Mouse (Mus musculus) hindbrain, embryonic 11.5 days (tissue): Measurements from ENCODE around the gene Scg5. TPM values are rescaled to one million over a fixed set of nuclear protein-coding genes. Genes with fewer than 3 reads are reported as not detected.
A peak's percentile ranks its signal among the peaks of the same experiment; 100 is the strongest.

Source experiments
- ATAC-seq: fragments of 200-750 bp; cut with Nextera tagmentation; 2 replicates; pipeline ENCODE4 v1.8.0; 2017; ENCODE audit warnings: mild to moderate bottlenecking, moderate TSS enrichment, moderate library complexity; ENCODE audit not compliant: low FRiP score
- DNase-seq: peaks from one replicate; pipeline ENCODE4 v3.0.0-alpha.2; 2015; ENCODE audit warnings: low spot score
- H3K27ac ChIP-seq: fragments of 300-500 bp; sonication (generic); 2 replicates; pipeline ENCODE4 v1.5.1; 2014; ENCODE audit warnings: mild to moderate bottlenecking, low read depth, low read length
- H3K27me3 ChIP-seq: fragments of 300-500 bp; sonication (generic); 2 replicates; pipeline ENCODE4 v1.6.1; 2014; ENCODE audit warnings: mild to moderate bottlenecking, low read length, moderate library complexity, mixed read lengths; ENCODE audit not compliant: control insufficient read depth, insufficient read depth
- H3K36me3 ChIP-seq: fragments of 300-500 bp; sonication (generic); 2 replicates; pipeline ENCODE4 v1.6.1; 2014; ENCODE audit warnings: mild to moderate bottlenecking, low read length, moderate library complexity, mixed read lengths; ENCODE audit not compliant: control insufficient read depth, insufficient read depth
- H3K4me1 ChIP-seq: fragments of 300-500 bp; sonication (generic); replicated peaks from 2 replicates; pipeline ENCODE4 v1.6.1; 2014; ENCODE audit warnings: low read length, mixed read lengths; ENCODE audit not compliant: control insufficient read depth, insufficient read depth
- H3K4me2 ChIP-seq: fragments of 300-500 bp; sonication (generic); replicated peaks from 2 replicates; pipeline ENCODE4 v1.6.1; 2014; ENCODE audit warnings: mild to moderate bottlenecking, low read depth, low read length
- H3K4me3 ChIP-seq: fragments of 300-500 bp; sonication (generic); 2 replicates; pipeline ENCODE4 v1.5.1; 2014; ENCODE audit warnings: low read depth, low read length
- H3K9ac ChIP-seq: fragments of 300-500 bp; sonication (generic); 2 replicates; pipeline ENCODE4 v1.6.1; 2014; ENCODE audit warnings: low read depth, low read length
- H3K9me3 ChIP-seq: fragments of 300-500 bp; sonication (generic); 2 replicates; pipeline ENCODE4 v1.6.1; 2016; ENCODE audit warnings: low read length; ENCODE audit not compliant: control insufficient read depth
- WGBS: fragments of 180-500 bp; shearing (Covaris S2); extraction: QIAGEN DNeasy Blood & Tissue Kit; methylation state at CpG from one replicate; pipeline ENCODE4 v1.1.7; 2014; 5-methylcytosine and 5-hydroxymethylcytosine counted together
- polyA plus RNA-seq: library from polyadenylated mRNA; unstranded; fragments of >200 nt; fragmentation: Nextera tagmentation; extraction: Ambion mirVana; gene quantifications from 2 replicates; pipeline ENCODE4 v1.2.1, GENCODE M21; 2014

Gene Scg5
- 53.7 and 56.9 TPM in 2 replicates for polyA plus RNA-seq

DNA sequence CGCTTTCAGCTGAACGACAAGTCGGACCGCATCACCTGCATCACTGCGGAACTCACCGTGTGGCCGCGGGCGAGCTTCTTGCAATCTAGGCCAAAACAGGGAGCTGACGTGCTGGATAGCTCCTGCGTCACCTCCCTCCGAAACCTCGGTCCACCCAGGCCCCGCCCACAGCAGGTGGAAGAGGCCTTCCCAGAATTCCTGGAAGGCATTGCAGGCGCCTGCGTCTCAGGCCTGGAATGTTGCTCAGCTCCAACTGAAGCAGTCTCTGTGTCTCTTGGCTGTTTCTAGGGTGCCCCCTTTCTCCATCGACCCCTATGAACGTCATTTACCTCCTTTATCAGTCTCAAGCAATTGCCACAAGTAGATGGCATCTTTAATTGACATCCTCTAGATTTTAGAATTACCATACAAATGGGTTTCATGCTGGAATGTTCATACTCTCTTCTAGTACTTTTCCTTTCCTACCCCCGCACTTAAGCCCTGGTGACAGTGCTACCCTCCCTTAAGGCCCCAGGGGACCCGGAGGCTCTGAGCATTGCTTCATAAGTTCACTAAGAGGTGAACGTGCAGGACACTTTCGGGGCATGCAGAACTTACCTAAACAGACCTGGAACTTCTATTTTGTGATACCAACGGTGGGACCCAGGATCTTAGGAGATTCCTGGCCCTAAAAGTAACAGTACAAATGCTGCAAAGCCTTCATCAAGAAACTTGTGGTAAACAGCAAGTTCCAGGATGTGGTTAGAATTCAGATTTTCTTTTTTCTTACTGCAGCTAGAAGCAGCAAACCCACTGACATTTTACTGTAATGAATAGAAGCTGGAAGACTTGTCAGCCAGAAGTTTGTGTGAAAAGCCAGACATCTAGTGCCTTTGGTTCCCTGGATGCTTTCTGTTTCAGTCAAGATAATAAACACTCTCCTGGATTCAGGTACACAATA, at the start of gene Scg5:
Gene Scg5, minus strand, starts transcription at position 179 of the 940 bp plus-strand sequence.
- no peaks in the 10 kb centered on the region for H3K27me3 ChIP-seq
- no peaks in the 10 kb centered on the region for H3K4me1 ChIP-seq
- H3K9ac ChIP-seq, result peak within 1 kb of the TSS; percentile 68
- peak; percentile 96 for ATAC-seq
- DNase-seq, result peak; percentile 88
- peaks cover 7% of the 10 kb centered on the region for H3K36me3 ChIP-seq
- peak within 1 kb of the TSS; percentile 50 for H3K4me2 ChIP-seq
- H3K4me3 ChIP-seq, result peak within 1 kb of the TSS; percentile 44
- no peaks in the 10 kb centered on the region for H3K9me3 ChIP-seq
- H3K27ac ChIP-seq, result peak within 1 kb of the TSS; percentile 78
- 10% methylated on average over 23 of the region's 23 CpGs for WGBS

DNA sequence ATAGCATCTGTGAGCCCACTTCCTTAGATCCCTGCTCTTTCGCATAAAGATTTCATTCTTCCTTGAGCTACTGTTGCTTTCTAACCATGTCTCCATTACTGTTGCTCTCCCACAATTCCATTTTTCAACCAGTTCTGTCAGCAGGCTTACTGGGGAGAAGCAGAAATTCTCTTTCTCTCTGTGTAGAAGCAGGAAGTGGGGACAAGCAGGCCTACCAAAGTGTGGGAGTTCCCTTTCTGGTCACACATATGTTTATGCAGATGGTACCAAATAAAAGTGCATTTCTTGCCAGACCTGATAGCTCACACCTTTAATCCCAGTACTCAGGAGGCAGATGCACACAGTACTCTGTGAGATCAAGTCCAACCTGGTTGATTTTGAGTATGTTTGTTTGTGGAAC, 41.2 kb upstream of the Scg5 start:
- DNase-seq (no peak), ATAC-seq (no peak)
- Histone ChIP-seq H3K27me3 (no peaks in the 10 kb centered on the region), H3K36me3 (no peaks in the 10 kb centered on the region), H3K4me3 (no peak overlapping the region), H3K9me3 (no peaks in the 10 kb centered on the region), H3K9ac (no peak overlapping the region), H3K4me1 (no peaks in the 10 kb centered on the region), H3K27ac (no peak overlapping the region), H3K4me2 (no peak overlapping the region)
- 96% methylated on average over 1 of the region's 1 CpGs for whole genome bisulfite sequencing

DNA sequence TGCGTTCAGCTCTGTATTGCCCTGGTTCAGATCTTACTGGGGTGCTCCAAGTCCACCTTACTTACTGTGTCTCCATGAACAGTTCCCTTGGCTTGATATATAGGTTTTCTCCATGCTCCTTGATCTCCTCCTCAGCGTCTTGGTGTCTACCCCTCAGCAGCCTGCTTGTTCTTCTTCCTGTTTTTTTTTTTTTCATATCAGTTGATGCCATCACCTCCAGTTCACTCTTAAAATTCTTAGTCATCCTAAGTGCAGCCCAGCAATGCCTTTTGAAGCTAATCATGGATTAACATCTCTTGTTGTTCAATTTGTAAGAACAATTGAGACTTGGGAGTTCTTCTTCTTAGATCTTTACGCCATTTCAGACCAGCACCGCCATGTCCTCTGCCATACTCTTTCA, 39.5 kb upstream of the Scg5 start:
- Histone ChIP-seq H3K36me3 (no peaks in the 10 kb centered on the region), H3K4me1 (no peaks in the 10 kb centered on the region), H3K9ac (no peak overlapping the region), H3K4me2 (no peak overlapping the region), H3K27ac (no peak overlapping the region), H3K9me3 (no peaks in the 10 kb centered on the region), H3K4me3 (no peak overlapping the region), H3K27me3 (no peaks in the 10 kb centered on the region)
- DNase-seq (no peak), ATAC-seq (no peak)
- 92% methylated on average over 4 of the region's 4 CpGs for WGBS

DNA sequence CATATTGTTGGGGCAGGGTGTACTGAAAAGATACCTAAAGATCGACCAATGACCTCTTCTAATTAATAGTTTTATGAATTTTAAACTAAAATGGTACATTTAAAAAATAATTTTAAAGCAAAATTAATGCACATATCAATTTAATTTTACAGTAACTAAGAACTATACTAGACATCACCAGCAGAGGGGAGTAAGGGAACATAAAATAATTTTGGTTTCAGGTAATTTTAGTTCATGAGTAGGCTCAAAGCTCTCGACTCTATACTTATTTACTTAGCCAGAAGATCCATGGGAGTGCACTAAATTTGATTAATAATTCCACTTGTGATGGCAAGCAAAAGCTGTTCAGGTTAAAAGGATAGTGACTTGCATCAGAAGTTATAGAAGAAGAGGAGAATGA, 37.2 kb upstream of the Scg5 start:
- Histone ChIP-seq H3K27ac (no peak overlapping the region), H3K4me1 (no peaks in the 10 kb centered on the region), H3K27me3 (no peaks in the 10 kb centered on the region), H3K4me3 (no peak overlapping the region), H3K9ac (no peak overlapping the region), H3K9me3 (no peaks in the 10 kb centered on the region), H3K36me3 (no peaks in the 10 kb centered on the region), H3K4me2 (no peak overlapping the region)
- 60% methylated on average over 2 of the region's 2 CpGs for WGBS
- DNase-seq (peak; percentile 10), ATAC-seq (no peak)

DNA sequence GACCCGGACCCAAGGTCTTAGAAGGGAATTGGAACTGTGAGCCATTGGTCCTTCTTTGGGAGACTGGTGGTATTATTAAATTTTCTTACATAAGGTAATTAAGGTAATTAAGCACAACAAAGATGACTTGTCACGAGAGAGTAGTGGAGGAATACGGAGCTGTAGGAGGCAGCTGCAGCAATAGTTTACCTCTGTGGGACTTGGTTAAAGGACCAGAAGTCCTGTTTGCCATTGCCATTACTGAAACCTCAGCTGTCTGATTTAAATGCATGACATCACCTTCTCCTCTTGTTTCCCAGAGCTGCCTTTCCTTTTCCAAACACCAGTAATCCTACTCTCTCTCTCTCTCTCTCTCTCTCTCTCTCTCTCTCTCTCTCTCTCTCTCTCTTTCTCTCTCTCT, 20.2 kb upstream of the Scg5 start:
- no peak for DNase-seq
- H3K4me1 ChIP-seq, result peaks cover 4% of the 10 kb centered on the region
- H3K27me3 ChIP-seq, result no peaks in the 10 kb centered on the region
- 2% methylated on average over 3 of the region's 3 CpGs for WGBS
- H3K4me3 ChIP-seq, result peak overlapping the region; percentile 54
- H3K9ac ChIP-seq, result peak overlapping the region; percentile 71
- H3K4me2 ChIP-seq, result peak overlapping the region; percentile 27
- no peak overlapping the region for H3K27ac ChIP-seq
- peaks cover 4% of the 10 kb centered on the region; the same call in 1 of the 2 replicates for H3K36me3 ChIP-seq
- no peaks in the 10 kb centered on the region for H3K9me3 ChIP-seq
- ATAC-seq, result peak; percentile 65

DNA sequence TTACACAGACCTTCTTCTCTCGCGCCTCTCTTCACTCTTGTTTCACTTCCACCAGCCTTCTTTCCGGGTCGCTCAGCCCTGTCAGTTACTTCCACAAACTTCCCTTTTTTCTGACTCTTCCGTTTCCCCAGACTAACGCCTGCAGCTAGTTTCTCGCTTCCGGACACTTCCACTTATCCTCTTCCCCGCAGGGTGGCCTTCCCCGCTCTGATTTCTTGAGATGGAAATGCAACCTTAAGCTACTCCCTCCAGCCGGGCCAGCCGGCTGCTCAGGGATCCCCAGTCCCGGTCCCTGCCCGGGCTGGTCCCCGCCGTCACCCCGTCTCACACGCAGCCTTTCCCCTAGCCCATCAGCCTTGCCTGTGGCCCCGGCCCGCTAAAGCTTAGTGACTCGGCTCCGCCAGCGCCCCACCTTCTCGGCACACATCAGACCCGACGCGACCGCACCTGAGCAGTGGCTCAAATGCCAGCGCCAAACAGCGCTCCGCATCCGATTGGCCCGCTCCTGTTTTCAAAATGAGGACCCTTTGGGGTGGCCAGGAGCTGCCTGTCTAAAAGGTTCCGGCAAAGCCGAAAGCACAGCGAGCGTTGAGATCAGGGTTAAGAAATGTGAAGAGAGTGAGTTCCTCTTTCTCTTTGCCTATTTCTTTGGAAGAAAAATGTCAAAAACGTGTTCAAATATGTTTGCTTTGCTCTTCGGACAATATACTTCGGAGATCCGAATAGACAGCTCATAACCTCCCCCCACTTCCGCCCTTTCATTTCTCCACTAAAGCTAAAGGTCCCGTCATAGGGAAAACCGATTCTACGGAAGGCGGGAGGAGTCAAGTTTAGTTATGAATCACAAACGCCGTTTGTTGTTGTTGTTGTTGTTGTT, 19.6 kb upstream of the Scg5 start, which contains the start of gene Arhgap11a:
Gene Arhgap11a, minus strand, starts transcription at position 417 of the 877 bp plus-strand sequence.
- DNase-seq (peak; percentile 94), ATAC-seq (peak; percentile 96)
- peak within 1 kb of the TSS; percentile 62 for H3K4me2 ChIP-seq
- H3K4me1 ChIP-seq, result peaks cover 4% of the 10 kb centered on the region
- H3K36me3 ChIP-seq, result peaks cover 4% of the 10 kb centered on the region; the same call in 1 of the 2 replicates
- no peaks in the 10 kb centered on the region for H3K9me3 ChIP-seq
- H3K9ac ChIP-seq, result peak within 1 kb of the TSS; percentile 71
- WGBS, result under 1% methylated on average over 48 of the region's 48 CpGs
- no peaks in the 10 kb centered on the region for H3K27me3 ChIP-seq
- peak within 1 kb of the TSS; percentile 25 for H3K27ac ChIP-seq
- peak within 1 kb of the TSS; percentile 54 for H3K4me3 ChIP-seq

DNA sequence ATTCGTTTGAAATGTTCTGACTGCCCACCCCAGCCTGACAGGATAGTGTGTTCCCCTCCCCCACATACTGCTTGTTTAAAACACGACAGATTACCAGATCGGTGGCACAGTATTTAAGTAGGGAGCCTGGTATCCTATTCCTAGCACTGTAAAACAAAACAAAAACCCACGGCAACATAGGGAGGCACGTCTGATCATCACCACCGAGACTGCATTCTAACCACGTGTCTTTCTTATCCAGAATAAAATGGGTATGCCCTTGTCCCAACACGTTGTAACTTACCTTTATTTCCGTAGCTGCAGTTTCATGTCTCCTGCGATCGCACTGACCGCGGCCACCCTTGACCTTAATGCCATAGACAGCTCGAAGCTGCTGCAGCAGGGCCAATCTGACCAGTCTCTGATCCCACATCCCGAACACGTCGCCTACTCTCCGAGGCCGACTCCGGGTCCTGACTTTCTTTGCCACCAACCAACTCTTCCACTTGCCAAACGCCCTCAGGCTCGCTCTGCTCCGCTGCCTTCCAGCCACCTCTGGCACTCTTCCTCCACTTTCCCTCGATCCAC, 18.8 kb upstream of the Scg5 start:
- Histone ChIP-seq H3K4me1 (peaks cover 4% of the 10 kb centered on the region), H3K4me3 (peak overlapping the region; percentile 54), H3K9ac (peak overlapping the region; percentile 71), H3K36me3 (peaks cover 4% of the 10 kb centered on the region; the same call in 1 of the 2 replicates), H3K9me3 (no peaks in the 10 kb centered on the region), H3K4me2 (peak overlapping the region; percentile 62), H3K27me3 (no peaks in the 10 kb centered on the region), H3K27ac (no peak overlapping the region; the same call in 1 of the 2 replicates)
- ATAC-seq, result peak; percentile 18
- DNase-seq, result no peak
- under 1% methylated on average over 24 of the region's 24 CpGs for WGBS

DNA sequence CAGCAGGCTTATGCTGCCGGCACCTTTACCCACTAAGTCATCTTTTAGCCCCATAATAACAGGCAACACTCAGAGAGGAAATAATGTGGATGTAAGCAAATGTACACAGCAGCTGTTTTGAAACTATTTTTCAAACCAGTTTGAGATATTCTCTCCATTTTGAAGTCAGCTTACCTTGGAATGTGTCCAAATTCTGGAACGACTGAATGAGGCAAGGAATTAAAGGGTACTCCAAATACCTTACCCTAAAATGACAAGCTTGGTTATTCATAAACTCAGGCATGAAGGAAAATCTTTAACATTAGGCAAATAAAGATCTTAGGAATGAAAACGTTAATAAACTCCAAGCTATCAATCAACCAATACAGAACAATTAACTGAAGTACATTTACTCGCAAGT, 16.2 kb upstream of the Scg5 start:
- WGBS, result 91% methylated on average over 4 of the region's 4 CpGs
- no peak overlapping the region for H3K4me2 ChIP-seq
- peaks cover 4% of the 10 kb centered on the region for H3K4me1 ChIP-seq
- H3K4me3 ChIP-seq, result no peak overlapping the region
- H3K36me3 ChIP-seq, result peaks cover 4% of the 10 kb centered on the region; the same call in 1 of the 2 replicates
- H3K9me3 ChIP-seq, result no peaks in the 10 kb centered on the region
- H3K9ac ChIP-seq, result no peak overlapping the region
- H3K27me3 ChIP-seq, result no peaks in the 10 kb centered on the region
- ATAC-seq, result no peak
- no peak overlapping the region for H3K27ac ChIP-seq
- DNase-seq, result no peak
